Mouse (Mus musculus) cerebellum, adult 8-10 months (tissue): ENCODE measurements around the gene 4933428G20Rik.
A peak's percentile ranks its signal among the peaks of the same experiment; 100 is the strongest.

Experiments
- DNase-seq: peaks from one replicate; pipeline ENCODE4 v3.0.0; 2022

4933428G20Rik gene

DNA sequence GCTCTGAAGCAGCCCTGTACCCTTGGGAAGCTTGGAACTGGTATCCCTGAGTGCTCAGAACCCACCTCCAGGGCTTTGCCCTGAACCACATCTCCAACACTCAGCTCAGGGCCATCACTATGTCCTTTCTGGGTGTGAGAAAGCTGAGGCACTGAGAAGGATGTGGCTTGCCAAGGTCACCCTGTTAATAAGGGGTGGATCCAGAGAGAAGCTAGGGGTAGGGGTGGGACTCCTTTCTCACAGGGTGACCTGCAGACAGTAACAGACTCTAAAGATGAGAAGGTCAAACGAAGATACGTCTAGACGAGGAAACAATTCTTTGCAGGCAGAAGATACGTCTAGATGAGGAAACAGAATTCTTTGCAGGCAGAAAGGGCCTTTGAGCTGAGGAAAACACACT is 2.7 kb upstream of the 4933428G20Rik start:
- no peak for DNase-seq

DNA sequence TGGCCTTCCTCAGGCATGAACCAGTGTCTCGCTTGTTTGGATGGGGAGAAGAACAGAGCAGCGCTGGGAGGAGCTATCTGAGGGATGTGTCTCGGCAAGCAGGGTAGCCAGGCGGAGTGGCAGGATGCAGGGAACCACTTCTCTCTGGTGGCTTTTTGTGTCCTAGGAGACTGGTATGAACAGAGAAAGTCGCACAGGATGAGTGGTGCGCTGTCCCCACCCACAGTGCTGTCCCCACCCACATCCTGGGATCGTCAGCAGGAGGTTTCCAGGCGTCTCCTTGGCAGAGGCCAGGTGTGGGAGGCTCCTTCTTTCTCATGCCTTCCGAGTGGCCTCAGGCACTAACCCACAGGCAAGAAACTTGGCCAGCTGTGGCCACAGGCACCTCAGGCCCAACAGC is 2.2 kb upstream of the 4933428G20Rik start:
- no peak for DNase-seq

DNA sequence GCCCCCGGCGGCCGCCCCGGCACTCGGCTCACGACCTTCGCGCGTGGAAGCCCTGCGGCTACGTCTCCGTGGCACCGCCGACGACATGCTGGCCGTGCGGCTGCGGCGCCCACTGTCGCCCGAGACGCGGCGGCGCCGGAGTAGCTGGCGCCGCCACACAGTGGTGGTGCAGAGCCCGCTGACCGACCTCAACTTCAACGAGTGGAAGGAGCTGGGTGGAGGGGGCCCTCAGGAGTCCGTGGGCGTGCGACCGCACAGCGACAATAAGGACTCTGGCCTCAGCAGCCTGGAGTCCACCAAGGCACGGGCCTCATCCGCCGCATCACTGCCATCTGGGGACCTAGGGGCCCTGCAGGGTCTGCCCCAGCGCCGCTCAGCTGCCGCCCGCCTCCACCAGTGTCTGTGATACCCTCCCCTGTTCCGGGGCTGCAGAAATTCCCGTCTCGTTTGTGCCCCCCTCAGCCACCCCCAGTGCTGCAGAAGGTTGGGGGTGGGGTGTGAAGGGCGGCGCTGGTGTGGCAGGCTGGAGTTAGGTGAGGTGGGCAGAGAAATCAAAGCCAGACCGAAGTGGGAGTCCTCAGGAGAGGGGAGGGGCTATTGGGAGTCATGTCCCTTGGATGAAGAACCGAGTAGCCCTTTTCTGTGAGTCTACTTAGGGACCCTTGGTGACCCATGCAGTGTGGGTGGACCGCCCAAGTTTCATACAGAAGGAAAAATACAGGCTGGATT is 744 bp upstream of the 4933428G20Rik start:
- DNase-seq, result no peak

DNA sequence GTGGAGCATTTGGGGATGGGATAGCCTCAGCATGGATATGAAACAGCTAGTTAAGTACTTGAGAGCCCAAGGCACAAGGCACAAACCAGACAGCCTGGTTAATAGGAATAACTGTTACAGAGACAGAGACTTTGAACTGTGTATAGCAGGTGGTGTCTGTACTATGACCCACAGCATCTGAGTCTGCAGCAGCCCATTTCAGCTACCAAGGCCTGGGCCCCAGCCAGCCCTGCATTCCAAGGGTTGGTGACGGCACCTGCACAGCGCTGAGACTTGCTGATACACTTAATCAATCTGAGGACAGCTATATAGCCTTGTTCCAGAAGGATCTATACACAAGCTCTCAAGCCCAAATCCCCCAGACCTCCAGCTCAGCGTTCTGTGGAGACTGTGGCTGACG is 2.6 kb downstream of the 4933428G20Rik start:
- DNase-seq, result no peak

DNA sequence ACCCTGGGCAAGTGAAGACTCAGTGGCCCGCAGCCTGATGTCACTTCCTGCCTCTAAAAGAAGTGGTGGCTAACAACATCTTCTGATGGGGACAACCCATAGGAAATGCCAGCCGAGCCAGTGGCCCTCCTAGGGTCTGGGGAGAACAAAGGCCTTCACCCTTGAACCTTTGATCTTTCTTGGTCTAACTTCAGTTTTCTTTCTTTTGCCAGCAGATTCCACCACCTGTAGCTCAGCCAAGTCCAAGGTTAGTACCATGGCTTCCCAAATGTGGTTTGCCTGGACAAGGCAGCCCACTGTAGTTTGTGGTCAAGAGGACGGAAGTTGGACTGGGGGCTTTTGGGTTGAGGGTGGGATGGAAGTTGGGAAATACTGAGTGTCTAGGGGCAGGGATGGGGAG is 7.3 kb downstream of the 4933428G20Rik start:
- no peak for DNase-seq

DNA sequence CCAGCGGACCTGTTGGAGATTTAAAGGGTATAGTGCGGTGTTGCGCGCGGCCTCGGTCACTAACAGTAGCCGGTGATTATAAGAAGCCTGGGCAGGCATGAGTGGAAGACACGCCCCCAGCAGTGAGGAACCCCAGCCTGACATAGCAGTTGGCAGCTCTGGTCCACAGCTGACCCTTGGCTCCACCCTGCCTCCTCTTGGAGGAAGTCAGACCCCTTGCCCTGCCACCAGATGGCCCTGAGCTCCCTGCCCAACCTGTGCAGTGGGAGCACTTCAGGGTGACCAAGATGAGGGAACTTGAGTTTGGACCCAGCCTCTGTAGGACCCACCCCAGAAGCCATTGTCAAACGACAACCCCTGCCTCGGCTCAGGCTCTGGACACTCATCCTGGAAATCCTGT is 8.5 kb downstream of the 4933428G20Rik start:
- DNase-seq, result no peak

DNA sequence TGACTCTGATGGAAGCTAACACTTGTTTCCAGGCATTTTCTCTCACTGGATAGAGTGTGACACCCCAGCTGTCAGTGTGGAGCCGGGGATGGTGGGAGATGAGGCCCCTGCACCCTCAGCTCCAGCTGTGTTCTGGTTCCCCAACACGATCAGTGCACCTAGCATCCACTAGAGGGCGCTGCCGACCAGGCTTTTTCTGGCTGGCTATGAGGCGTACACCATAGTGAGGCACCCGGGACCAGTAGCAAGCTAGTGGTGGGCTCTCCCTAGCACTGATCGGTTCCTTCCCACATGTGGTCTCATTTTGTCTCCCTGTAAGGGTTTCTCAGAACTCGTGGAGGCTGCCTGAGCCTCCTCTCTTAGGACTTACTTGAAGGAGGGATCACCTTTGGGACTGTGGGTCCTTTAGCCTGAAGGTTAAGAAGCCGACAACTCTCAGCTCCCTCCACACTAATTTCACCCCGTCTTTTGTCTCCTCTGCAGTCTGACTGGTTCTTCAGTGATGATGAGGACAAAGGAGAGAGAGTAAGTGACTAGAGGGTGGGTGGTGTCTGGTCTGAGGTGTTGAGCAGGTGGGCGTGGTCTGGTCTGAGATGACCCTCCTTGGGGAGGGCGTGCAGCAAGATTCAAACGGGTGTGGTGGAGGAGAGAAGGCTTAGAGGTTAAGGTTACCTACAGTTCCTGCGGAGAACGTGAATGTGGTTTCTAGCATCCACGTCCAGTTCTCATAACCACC is 10.4 kb downstream of the 4933428G20Rik start:
- peak; percentile 83 for DNase-seq

DNA sequence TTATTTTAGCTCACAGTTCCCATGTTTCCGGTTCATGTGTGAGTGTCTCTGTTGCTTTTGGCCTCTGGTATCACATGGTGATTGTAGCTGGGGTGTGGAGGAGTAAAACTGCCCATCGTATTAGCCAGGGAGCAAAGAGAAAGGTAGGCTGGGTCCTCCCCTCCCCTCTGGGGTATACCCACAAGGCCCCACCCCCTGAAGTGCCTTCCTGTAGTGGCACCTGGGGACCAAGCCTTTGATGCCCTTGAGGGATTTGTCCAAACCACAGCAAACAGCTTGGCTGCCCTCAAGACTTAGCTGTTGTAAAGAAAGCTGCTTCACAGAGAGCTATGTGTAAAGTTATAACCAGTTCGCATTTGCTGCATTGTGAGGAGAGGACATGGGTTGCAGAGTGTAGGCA is 12.5 kb downstream of the 4933428G20Rik start:
- no peak for DNase-seq

DNA sequence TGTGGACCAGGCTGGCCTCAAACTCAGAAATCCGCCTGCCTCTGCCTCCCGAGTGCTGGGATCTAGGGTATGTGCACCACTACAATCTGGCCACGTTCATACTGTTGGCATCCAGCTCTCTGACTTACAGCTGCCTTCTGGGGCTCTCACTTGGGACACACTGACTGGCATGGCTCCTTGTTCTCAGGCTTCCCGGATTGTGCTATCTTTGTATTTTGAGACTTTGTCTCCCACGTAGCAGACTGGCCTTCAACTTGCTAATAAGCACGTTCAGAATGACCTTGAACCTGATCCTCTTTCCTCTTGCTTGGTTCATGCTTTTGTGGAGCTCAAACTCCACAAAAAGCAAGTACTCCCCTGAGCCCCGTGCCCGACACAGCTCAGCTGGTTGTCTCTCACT is 14.5 kb downstream of the 4933428G20Rik start:
- no peak for DNase-seq

DNA sequence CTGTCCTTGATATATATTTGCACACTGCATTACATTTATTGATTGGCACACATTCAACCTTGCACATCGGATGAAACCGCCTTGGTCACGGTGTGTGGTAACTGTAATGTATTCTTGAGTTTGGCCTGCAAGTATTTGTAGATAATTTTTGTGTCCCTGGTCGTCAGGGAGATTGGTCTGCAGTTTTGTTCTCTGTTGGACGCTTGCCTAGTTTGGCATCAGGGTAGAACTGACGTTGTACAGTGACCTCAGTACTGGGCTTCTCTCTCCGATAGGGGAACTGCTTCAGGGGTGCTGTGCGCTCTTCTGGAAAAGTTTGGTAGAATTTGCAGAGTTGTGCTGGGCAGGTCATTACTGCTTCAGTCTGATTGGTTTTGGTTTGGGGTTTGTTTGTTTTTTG is 20.3 kb downstream of the 4933428G20Rik start:
- no peak for DNase-seq

DNA sequence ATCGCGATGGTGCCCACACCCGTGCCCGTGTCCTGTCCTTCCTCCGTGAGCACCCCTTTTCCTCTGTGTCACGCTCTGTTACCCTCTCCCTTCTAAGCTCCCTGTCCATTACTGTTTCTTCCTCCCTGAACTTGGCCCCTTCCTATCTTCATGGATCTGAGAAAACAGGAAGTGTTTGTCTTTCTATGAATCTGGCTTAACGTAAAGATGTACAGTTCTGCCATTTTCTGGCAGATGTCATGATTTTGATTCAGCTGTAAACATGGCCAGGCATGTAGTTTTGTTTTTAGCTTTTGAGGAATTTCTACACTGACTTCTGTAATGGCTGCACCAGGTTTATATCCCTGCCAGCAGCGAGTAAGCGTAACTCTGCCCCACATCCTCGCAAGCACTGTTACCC is 21.1 kb downstream of the 4933428G20Rik start:
- DNase-seq, result no peak

DNA sequence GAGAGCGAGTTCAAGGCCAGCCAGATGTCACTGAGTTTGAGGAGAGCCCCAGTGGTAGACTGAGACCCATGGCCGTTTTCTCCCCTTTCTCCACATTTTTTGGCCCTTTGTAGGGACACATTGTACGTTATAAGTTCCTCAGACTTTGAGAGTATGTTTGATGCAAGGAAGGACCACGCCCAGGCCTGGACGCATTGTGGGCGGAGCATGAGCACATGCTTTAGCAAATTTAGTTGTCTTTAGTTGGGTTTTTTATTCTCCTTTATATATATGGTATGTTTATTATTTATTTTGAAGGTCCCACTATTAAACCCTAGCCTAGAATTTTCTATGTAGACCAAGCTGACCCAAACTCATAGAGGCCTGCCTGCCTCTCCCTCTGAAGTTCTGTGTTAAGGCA is 21.8 kb downstream of the 4933428G20Rik start:
- no peak for DNase-seq

DNA sequence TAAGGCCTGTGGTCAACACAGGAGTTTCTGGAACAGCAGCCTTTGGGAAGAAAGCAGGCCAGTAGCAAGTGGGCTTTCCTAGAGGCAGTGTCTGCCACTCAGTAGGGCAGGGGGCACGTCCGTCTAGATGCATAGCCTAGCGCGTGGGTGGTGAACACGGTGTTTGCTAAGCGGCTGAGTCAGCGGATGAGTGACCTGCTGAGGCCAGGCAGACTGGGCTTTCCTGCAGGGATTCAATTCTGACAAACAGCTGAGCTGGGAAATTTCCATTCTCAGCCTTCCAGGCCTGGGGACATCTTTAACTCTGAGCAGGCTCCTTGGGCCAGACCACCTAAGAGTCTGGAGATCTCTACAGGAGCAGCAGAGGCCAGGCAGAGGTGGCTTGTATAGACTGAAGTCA is 22.7 kb downstream of the 4933428G20Rik start:
- peak; percentile 60 for DNase-seq

DNA sequence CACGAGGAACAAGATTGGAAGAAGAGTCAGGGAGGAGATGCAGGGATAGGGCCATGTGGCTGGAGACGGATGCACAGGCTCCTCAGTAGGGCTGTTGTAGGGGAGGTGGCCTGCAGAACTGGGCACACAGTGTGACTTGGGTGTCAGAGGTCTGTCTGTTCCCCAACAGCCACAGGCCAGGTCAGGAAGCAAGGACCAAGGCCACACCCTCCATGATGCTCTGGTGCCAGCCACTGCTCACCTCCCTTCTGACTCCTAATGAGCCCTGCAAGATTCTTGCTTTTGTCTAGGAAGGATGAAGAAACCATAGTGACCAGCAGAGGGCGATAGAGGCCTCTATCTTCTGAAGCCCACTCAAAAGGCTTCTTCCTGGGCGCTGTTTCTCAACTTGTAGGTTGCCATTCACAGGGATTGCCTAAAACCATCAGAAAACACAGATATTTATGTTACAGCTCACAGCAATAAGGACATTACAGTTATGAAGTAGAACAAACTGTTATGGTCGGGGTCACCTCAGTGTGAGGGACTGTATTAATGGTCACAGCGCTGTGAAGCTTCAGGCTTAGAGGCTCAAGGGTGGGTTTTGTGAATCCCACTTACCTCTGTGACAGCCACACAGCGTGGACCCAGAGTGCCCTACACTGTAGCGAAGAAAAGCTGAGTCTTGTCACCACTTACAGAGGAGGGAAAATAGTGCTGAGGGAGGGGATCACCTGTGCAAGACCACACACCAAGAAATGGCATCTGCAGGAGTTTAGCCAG is 23.6 kb downstream of the 4933428G20Rik start:
- DNase-seq, result peak; percentile 79

DNA sequence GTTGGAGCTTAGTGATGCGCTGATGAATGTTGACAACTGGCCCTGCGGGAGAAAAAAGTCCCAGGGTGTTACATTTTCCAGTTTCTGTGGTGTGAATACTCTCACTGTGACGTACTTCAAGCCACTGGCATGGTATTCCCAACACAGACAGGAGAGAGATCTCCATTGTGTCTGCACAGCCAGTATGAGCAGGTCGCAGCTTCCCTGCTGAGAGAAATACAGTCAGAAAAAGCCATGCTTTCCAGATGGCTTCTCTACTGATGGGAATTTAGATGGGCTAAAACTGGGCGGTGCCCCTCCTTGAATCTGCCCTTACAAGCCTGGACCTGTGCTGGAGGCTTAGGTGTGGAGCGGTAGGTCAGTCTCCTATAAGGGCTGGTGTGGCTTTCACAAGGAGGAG is 28.9 kb downstream of the 4933428G20Rik start:
- DNase-seq, result no peak

DNA sequence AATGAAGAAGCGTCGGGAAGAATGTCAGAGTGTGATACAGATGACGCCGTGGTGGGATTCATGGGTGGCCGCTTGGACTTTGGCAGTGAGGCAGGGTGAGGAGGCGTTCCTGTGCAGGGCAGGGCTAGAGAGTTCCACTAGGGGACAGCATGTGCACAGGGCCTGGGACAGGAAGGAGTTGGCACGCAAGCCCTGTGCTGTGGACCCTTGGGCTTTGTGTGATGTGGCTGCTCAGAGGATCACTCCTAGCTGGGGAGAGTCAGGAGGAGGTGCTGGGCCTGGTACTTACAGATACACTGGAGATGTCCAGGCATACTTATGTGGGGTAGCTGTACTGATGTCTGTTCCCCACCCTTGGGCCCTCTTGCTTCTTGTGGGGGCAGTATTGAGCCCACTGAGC is 30.3 kb downstream of the 4933428G20Rik start:
- DNase-seq, result no peak

DNA sequence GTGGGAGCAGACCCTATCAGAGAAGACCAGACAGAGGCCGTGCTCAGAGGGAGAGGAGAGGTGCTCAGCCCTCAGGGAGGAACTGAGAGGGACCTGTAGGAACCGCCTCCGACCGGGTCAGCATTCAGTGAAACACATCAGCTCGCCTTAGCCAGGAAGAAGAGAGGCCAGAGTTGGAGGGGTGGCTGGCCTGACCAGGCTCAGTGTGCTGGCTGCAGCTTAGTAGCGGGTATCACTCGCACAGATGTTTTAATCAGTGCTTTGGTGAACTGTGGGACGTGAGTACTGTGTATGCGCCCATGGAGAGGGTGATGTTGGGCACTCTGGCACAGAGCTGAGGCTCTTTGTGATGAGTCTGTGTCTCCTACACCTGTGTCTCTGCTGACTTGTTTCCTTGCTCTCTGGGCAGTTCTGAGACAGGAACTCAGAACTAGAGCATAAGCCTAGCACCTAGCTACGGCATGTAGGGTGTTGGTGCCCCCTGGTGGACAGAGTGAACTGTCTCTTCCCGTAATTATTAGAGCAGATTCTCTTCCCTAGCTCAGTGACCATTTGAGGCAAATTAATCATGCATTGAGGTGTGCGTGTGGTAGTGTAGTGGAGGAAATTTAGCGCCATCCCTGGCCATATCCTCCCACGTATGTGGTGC is 31.4 kb downstream of the 4933428G20Rik start:
- peak; percentile 90 for DNase-seq

DNA sequence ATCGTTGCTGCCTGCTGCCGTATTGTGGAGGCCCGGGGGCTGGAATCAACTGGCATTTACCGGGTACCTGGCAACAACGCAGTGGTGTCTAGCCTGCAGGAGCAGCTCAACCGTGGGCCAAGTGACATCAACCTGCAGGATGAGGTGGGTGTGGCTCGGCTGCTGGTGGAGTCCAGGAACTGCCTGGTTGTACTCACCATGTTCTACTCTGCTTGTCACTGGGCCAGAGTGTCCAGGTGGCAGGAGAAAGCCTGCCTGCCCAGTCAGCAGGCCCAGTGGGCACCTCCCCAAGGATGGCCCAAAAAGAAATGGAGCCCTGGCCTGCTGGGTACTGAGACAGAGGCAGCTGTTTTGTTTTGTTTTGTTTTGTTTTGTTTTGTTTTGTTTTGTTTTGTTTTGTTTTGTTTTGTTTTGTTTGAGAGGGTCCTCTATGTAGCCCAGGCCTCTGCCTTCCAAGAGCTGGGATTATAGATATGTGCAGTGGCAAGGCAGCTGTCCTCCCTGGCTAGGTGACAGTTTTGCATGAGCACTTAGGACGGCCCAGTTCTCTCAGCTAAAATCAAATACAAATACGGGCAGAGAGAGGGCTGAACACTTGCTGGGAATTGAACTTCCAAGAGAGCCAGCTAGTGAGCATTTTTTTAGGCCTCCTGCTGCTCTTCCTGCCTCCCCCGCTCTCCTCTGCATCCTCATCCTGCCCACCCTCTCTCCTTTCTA is 33.5 kb downstream of the 4933428G20Rik start:
- peak; percentile 87 for DNase-seq

DNA sequence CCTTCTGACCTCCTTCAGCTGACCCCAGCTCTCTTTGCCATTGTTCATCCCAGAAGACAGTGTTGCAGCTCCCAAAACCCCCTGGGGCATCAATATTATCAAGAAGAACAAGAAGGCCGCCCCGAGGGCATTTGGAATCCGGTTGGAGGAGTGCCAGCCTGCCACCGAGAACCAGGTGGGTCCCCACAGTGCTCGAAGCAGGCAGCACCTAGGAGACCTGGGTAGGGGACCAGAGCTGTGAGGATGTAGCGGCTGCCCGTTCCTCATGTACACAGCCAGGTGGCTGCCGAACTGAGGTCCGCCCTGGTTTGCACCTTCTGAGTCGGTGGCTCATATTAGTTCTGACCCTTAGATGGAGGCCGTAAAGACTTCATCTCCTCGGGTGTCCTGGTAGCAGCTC is 34.2 kb downstream of the 4933428G20Rik start:
- DNase-seq, result no peak

DNA sequence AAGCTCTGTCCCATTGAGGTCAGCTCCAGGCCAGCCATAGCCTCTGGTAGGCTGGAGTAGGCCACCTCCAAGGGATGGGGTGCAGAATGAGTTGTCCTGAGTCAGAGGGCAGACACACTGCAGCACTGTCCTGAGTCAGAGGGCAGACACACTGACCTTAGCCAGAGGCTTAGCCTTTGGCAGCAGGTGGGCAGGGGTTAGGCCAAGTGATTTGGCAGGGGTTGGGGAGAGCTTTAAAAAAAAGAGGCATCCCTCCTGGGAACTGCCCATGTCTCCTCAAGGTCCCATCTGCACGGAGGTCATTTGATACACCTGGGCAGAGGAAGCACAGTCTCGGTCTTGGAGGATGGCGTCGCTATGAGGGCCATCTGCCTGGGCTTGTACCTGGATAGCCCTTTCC is 36.1 kb downstream of the 4933428G20Rik start:
- DNase-seq, result no peak

DNA sequence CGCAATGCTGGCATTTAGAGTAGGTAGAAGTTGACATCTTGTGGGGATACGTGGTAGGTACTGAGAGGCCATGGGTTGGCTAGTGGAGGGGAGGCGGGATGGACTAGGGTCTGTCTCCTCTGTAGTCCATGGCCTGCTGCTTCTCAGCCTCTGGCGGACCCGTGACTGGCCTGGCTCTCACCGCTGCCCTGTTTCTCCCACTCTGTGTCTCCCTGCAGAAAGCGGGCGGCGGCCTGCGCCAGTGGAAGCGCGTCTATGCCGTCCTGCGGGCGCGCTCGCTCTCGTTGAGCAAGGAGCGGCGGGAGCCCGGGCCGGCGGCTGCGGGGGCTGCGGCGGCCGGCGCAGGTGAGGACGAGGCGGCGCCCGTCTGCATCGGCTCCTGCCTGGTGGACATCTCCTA is 37.0 kb downstream of the 4933428G20Rik start:
- no peak for DNase-seq

DNA sequence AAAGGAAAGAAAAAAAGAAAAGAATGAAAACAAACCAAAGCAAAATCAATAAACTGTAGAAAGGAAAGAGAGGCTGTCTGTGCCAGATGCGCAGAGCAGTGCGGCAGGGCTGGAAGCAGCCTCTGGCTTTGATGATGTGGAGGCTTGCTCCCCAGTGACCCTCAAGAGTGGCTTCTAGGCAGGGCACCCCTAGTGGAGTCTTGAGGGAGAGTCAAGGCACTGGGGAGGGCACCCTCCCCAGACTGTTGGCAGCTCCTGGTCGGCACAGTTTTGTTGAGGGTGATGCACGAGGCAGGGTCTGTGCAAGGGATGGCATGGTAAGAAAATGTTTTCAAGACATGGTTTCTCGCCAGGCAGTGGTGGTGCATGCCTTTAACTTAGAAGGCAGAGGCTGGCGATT is 37.6 kb downstream of the 4933428G20Rik start:
- DNase-seq, result no peak
